Mouse (Mus musculus): ENCODE data around the gene Pde4dip. TPM values are rescaled to one million over a fixed set of nuclear protein-coding genes. Genes with fewer than 3 reads are reported as not detected.

Gene Pde4dip
- polyA plus RNA-seq, 2 experiments: 4.0 to 6.7 TPM

DNA sequence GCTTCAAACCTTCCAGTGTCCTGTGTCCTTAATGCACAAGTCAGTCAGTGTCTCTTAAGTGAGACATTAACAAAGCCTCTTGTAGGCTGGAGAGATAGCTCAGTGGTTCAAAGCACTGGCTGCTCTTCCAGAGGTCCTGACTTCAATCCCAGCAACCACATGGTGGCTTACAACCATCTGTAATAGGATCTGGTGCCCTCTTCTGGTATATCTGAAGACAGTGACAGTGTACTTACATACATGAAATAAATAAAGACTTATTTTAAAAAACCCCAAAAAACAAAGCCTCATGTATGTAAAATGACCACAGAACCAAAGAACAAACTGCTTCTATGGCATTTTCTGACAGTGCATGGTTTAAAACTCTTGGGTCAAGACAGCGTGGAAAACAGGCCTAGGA lies 172.6 kb downstream of the Pde4dip start:
- no peaks in the 10 kb centered on the region for H3K36me3 ChIP-seq (replicated peaks; ENCODE audit: control insufficient read depth, insufficient read depth, low read depth)
- no peaks in the 10 kb centered on the region for H3K27me3 ChIP-seq (ENCODE audit: control insufficient read depth, insufficient read depth, low read length)
- no peak overlapping the region for H3K27ac ChIP-seq
- no peak overlapping the region for H3K9ac ChIP-seq (replicated peaks)
- no peak overlapping the region for H3K4me3 ChIP-seq (ENCODE audit: insufficient read depth in 1 of 2, low read depth in 2 of 2, low read length in 2 of 2)
- TF ChIP-seq CTCF (IDR thresholded peaks at IDR 0.05; ENCODE audit: low read depth) (no peak; the same call in 1 of the 2 replicates), EP300 (IDR thresholded peaks at IDR 0.05; ENCODE audit: low read depth) (no peak)
- no peak for DNase-seq (ENCODE audit: low read depth in 3 of 3, low spot score in 3 of 3)
- H3K4me1 ChIP-seq (replicated peaks; ENCODE audit: control insufficient read depth in 2 of 2, insufficient read depth in 2 of 2, low read length in 1 of 2): no peaks in the 10 kb centered on the region
- ATAC-seq (ENCODE audit: insufficient read depth): no peak
- WGBS (ENCODE audit: insufficient replicate concordance): 67% methylated on average over 1 of the region's 1 CpGs
- H3K4me2 ChIP-seq (ENCODE audit: low read depth): no peak overlapping the region
- H3K9me3 ChIP-seq (ENCODE audit: control insufficient read depth, low read length): no peaks in the 10 kb centered on the region

DNA sequence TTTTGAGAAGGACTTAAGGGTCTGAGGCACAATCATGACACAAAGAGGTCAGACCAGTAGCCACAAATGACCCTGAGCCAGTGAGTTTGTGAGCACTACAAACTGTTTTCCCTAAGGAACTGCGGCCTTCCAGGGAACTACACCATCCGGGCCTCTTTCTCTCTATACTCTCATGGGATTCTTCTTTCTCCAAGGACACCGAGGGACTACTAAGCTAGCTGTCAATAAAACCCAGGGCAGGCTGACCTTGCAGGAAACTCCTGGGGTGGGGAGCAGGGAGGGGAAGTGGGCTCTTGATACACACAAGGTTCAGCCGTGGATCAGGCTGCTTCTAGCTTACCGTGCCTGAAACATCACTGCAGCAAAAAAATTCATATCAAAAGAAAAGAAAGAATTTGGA lies 177.6 kb downstream of the Pde4dip start:
- WGBS (ENCODE audit: insufficient replicate concordance): 42% methylated on average over 5 of the region's 5 CpGs
- H3K36me3 ChIP-seq (replicated peaks; ENCODE audit: control insufficient read depth, insufficient read depth, low read depth): no peaks in the 10 kb centered on the region
- no peaks in the 10 kb centered on the region for H3K9me3 ChIP-seq (ENCODE audit: control insufficient read depth, low read length)
- no peak overlapping the region for H3K27ac ChIP-seq
- H3K4me3 ChIP-seq (ENCODE audit: insufficient read depth in 1 of 2, low read depth in 2 of 2, low read length in 2 of 2): no peak overlapping the region
- no peak for ATAC-seq (ENCODE audit: insufficient read depth)
- H3K4me1 ChIP-seq (replicated peaks; ENCODE audit: control insufficient read depth in 2 of 2, insufficient read depth in 2 of 2, low read length in 1 of 2): no peaks in the 10 kb centered on the region
- H3K27me3 ChIP-seq (ENCODE audit: control insufficient read depth, insufficient read depth, low read length): no peaks in the 10 kb centered on the region
- no peak for TF ChIP-seq EP300 (IDR thresholded peaks at IDR 0.05; ENCODE audit: low read depth)
- no peak for TF ChIP-seq CTCF (IDR thresholded peaks at IDR 0.05; ENCODE audit: low read depth)
- H3K9ac ChIP-seq (replicated peaks): no peak overlapping the region
- no peak overlapping the region for H3K4me2 ChIP-seq (ENCODE audit: low read depth)
- DNase-seq (ENCODE audit: low read depth in 3 of 3, low spot score in 3 of 3): no peak

DNA sequence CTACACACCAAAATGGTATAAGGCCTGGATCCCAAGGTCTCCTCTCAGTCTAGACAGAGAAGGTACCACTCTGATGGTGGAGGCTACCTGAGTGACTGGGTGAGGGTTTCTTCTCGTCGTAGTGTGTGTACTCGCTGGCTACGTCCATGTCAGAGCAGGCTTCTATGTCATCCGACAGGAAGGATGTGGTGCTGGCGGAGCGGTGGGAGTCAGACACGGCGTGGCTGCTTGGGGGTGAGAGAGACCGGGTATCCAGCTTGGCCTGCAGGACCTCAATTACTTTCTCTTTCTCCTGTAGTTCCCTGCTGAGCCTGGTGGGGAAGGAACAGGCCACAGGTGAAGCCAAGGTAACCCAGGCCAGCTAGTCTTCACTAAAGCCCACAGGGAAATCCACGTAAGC lies 178.4 kb downstream of the Pde4dip start:
- Histone ChIP-seq H3K27ac (no peak overlapping the region), H3K4me2 (ENCODE audit: low read depth) (no peak overlapping the region), H3K9ac (replicated peaks) (no peak overlapping the region), H3K4me3 (ENCODE audit: insufficient read depth in 1 of 2, low read depth in 2 of 2, low read length in 2 of 2) (no peak overlapping the region), H3K36me3 (replicated peaks; ENCODE audit: control insufficient read depth, insufficient read depth, low read depth) (no peaks in the 10 kb centered on the region), H3K4me1 (replicated peaks; ENCODE audit: control insufficient read depth in 2 of 2, insufficient read depth in 2 of 2, low read length in 1 of 2) (no peaks in the 10 kb centered on the region), H3K27me3 (ENCODE audit: control insufficient read depth, insufficient read depth, low read length) (no peaks in the 10 kb centered on the region), H3K9me3 (ENCODE audit: control insufficient read depth, low read length) (no peaks in the 10 kb centered on the region)
- TF ChIP-seq CTCF (IDR thresholded peaks at IDR 0.05; ENCODE audit: low read depth) (no peak), EP300 (IDR thresholded peaks at IDR 0.05; ENCODE audit: low read depth) (no peak)
- 49% methylated on average over 11 of the region's 11 CpGs for WGBS (ENCODE audit: insufficient replicate concordance)
- ATAC-seq (ENCODE audit: insufficient read depth) (no peak), DNase-seq (ENCODE audit: low read depth in 3 of 3, low spot score in 3 of 3) (no peak)

DNA sequence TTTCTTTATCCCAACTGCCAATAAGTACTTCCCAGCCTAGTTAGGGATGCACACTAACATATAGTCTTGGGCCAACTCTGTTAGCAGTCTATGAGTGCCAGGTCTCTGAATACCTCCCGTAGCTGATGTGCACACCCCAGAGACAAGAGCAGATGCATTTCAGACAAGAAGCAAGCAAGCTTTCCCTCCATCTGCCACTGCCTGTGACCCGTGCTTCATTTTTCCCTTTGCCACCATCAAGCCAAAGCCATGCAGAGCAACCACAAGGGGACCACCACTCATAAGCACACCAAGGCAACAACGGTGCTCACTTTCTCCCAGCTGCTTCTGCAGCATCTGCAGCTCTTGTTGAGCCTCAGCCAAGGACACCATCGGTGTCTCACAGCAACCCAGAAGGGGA lies 181.9 kb downstream of the Pde4dip start:
- H3K9me3 ChIP-seq (ENCODE audit: control insufficient read depth, low read length): no peaks in the 10 kb centered on the region
- no peak overlapping the region for H3K27ac ChIP-seq
- H3K36me3 ChIP-seq (replicated peaks; ENCODE audit: control insufficient read depth, insufficient read depth, low read depth): no peaks in the 10 kb centered on the region
- no peaks in the 10 kb centered on the region for H3K27me3 ChIP-seq (ENCODE audit: control insufficient read depth, insufficient read depth, low read length)
- 61% methylated on average over 4 of the region's 4 CpGs for WGBS (ENCODE audit: insufficient replicate concordance)
- no peak overlapping the region for H3K4me2 ChIP-seq (ENCODE audit: low read depth)
- TF ChIP-seq CTCF (IDR thresholded peaks at IDR 0.05; ENCODE audit: low read depth) (no peak), EP300 (IDR thresholded peaks at IDR 0.05; ENCODE audit: low read depth) (no peak)
- no peak for ATAC-seq (ENCODE audit: insufficient read depth)
- no peak for DNase-seq (ENCODE audit: low read depth in 3 of 3, low spot score in 3 of 3)
- H3K9ac ChIP-seq (replicated peaks): no peak overlapping the region
- H3K4me3 ChIP-seq (ENCODE audit: insufficient read depth in 1 of 2, low read depth in 2 of 2, low read length in 2 of 2): no peak overlapping the region
- no peaks in the 10 kb centered on the region for H3K4me1 ChIP-seq (replicated peaks; ENCODE audit: control insufficient read depth in 2 of 2, insufficient read depth in 2 of 2, low read length in 1 of 2)

DNA sequence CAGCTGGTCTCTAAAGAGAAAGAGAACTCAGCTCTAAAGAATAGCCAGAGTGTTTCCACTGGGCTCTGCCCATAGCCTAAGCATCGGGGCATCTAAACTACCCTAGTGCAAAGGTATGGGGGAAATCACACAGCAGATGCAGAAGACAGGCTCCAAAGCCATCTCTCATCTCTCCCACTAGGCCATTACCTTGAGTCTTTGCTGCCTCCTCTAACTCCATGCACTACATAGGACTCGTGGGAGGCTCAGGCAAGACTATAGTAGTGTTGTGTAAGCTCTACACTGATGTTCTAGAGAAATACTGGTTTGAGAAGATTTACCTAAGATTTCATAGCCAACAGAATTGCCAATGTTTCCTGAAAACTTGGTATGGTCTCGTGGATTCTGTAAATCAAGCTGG lies 183.0 kb downstream of the Pde4dip start:
- no peak for ATAC-seq (ENCODE audit: insufficient read depth)
- 49% methylated on average over 3 of the region's 3 CpGs for WGBS (ENCODE audit: insufficient replicate concordance)
- Histone ChIP-seq H3K4me2 (ENCODE audit: low read depth) (no peak overlapping the region), H3K36me3 (replicated peaks; ENCODE audit: control insufficient read depth, insufficient read depth, low read depth) (no peaks in the 10 kb centered on the region), H3K4me3 (ENCODE audit: insufficient read depth in 1 of 2, low read depth in 2 of 2, low read length in 2 of 2) (no peak overlapping the region), H3K27ac (no peak overlapping the region), H3K27me3 (ENCODE audit: control insufficient read depth, insufficient read depth, low read length) (no peaks in the 10 kb centered on the region), H3K9ac (replicated peaks) (no peak overlapping the region), H3K4me1 (replicated peaks; ENCODE audit: control insufficient read depth in 2 of 2, insufficient read depth in 2 of 2, low read length in 1 of 2) (no peaks in the 10 kb centered on the region), H3K9me3 (ENCODE audit: control insufficient read depth, low read length) (no peaks in the 10 kb centered on the region)
- DNase-seq (ENCODE audit: low read depth in 3 of 3, low spot score in 3 of 3): no peak
- TF ChIP-seq CTCF (IDR thresholded peaks at IDR 0.05; ENCODE audit: low read depth) (no peak), EP300 (IDR thresholded peaks at IDR 0.05; ENCODE audit: low read depth) (no peak)
